Mouse (Mus musculus) gastrocnemius, postnatal 25 days (tissue): ENCODE results near the gene Pagr1b. TPM values are rescaled to one million over a fixed set of nuclear protein-coding genes. Genes with fewer than 3 reads are reported as not detected.

ENCODE experiments used
- microRNA-seq, 2 experiments: library from miRNA; unstranded; fragments of <30 nt; microRNA quantifications; one replicate each; pipeline ENCODE4 v1.2.0; 2021; ENCODE audit warnings: borderline replicate concordance in 2 of 2
- total RNA-seq, 2 experiments: library from RNA; stranded (reverse); gene quantifications; 1 replicate in 1 of 2; 2 replicates in 1 of 2; pipeline ENCODE4 v1.2.3; 2021

Gene Pagr1b
- total RNA-seq, 2 experiments from 2014 or later = not detected

Small RNA genes lying within 50 kb of the gene (microRNA-seq; reads per million reads assigned to microRNA genes)
- 0 reads per million in 2 experiments for gene Gm44343

Other genes starting within 250 kb of the Pagr1b start
- gene Ypel3, start 239.5 kb downstream of the Pagr1b start, total RNA-seq = 10 to 100 TPM; 63.8 to 69.0 TPM
- under 1 TPM; 0.20 to 0.62 TPM for gene Tbx6, start 235.0 kb downstream of the Pagr1b start, total RNA-seq
- gene Ppp4c, start 224.0 kb downstream of the Pagr1b start, total RNA-seq = 10 to 100 TPM; 21.7 to 26.8 TPM
- gene Fam57b, start 218.8 kb downstream of the Pagr1b start, total RNA-seq = 10 to 100 TPM; 50.5 to 55.3 TPM
- not detected for gene 4930451I11Rik, start 184.8 kb downstream of the Pagr1b start, total RNA-seq
- gene Doc2a, start 169.1 kb downstream of the Pagr1b start, total RNA-seq = not detected
- gene Hirip3, start 154.5 kb downstream of the Pagr1b start, total RNA-seq = 1 to 10 TPM; 4.2 to 5.0 TPM
- gene Ino80e, start 154.1 kb downstream of the Pagr1b start, total RNA-seq = 10 to 100 TPM; 11.2 to 11.8 TPM
- 10 to 100 TPM; 20.3 to 26.4 TPM for gene Taok2, start 131.8 kb downstream of the Pagr1b start, total RNA-seq
- gene Tmem219, start 93.6 kb downstream of the Pagr1b start, total RNA-seq = 1 to 10 TPM; 8.2 to 9.1 TPM
- 1 to 10 TPM; 1.8 to 2.2 TPM for gene Kctd13, start 87.6 kb downstream of the Pagr1b start, total RNA-seq
- not detected for gene Asphd1, start 66.9 kb downstream of the Pagr1b start, total RNA-seq
- 1 to 10 TPM; 1.6 to 1.7 TPM for gene Sez6l2, start 65.9 kb downstream of the Pagr1b start, total RNA-seq
- 10 to 100 TPM; 30.5 to 31.2 TPM for gene Cdipt, start 40.6 kb downstream of the Pagr1b start, total RNA-seq
- gene Cdiptos, start 40.4 kb downstream of the Pagr1b start, total RNA-seq = not detected
- gene Mvp, start 1.9 kb downstream of the Pagr1b start, total RNA-seq = 10 to 100 TPM; 20.4 to 23.3 TPM
- gene Pagr1a, start 868 bp upstream of the Pagr1b start, total RNA-seq = 1 to 10 TPM; 2.4 to 8.7 TPM
- gene Gm42742, start 4.6 kb upstream of the Pagr1b start, total RNA-seq = 10 to 100 TPM; 15.9 to 17.5 TPM
- under 1 TPM; 0.77 to 0.86 TPM for gene Prrt2, start 4.7 kb upstream of the Pagr1b start, total RNA-seq
- gene Maz, start 10.6 kb upstream of the Pagr1b start, total RNA-seq = 10 to 100 TPM; 64.0 to 66.1 TPM
- gene Kif22, start 26.0 kb upstream of the Pagr1b start, total RNA-seq = 1 to 10 TPM; 1.8 to 2.3 TPM
- gene Zg16, start 70.8 kb upstream of the Pagr1b start, total RNA-seq = not detected
- gene AI467606, start 74.9 kb upstream of the Pagr1b start, total RNA-seq = under 1 TPM; 0.59 to 0.91 TPM
- gene Qprt, start 105.7 kb upstream of the Pagr1b start, total RNA-seq = under 1 TPM; 0.43 to 0.51 TPM
- under 1 TPM; 0.13 to 0.16 TPM for gene Spn, start 121.3 kb upstream of the Pagr1b start, total RNA-seq
- 10 to 100 TPM; 26.2 to 28.2 TPM for gene Cd2bp2, start 179.6 kb upstream of the Pagr1b start, total RNA-seq
- gene Tbc1d10b, start 192.0 kb upstream of the Pagr1b start, total RNA-seq = 10 to 100 TPM; 32.8 to 34.1 TPM
- gene Mylpf, start 192.4 kb upstream of the Pagr1b start, total RNA-seq = over 10,000 TPM; 49,123 to 49,891 TPM
- 1 to 10 TPM; 4.0 to 4.2 TPM for gene Zfp553, start 216.6 kb upstream of the Pagr1b start, total RNA-seq
- 1 to 10 TPM; 1.5 to 1.7 TPM for gene Sept1, start 216.6 kb upstream of the Pagr1b start, total RNA-seq
- gene Zfp771, start 227.8 kb upstream of the Pagr1b start, total RNA-seq = 10 to 100 TPM; 15.8 to 16.8 TPM
- 10 to 100 TPM; 26.5 to 28.7 TPM for gene Dctpp1, start 244.2 kb upstream of the Pagr1b start, total RNA-seq